Mouse (Mus musculus) limb, embryonic 12.5 days (tissue): ENCODE data around the gene Fads6. TPM values are rescaled to one million over a fixed set of nuclear protein-coding genes. Genes with fewer than 3 reads are reported as not detected.

Experiments used
- ATAC-seq: fragments of 200-750 bp; cut with Nextera tagmentation; 2 replicates; pipeline ENCODE4 v1.8.0; 2017; ENCODE audit warnings: low read depth, moderate TSS enrichment; ENCODE audit not compliant: insufficient number of reproducible peaks, insufficient read depth, low FRiP score, low TSS enrichment
- H3K27ac ChIP-seq: fragments of 300-500 bp; sonication (generic); 2 replicates; pipeline ENCODE4 v1.5.1; 2016; ENCODE audit warnings: mild to moderate bottlenecking, moderate library complexity
- H3K27me3 ChIP-seq: fragments of 300-500 bp; sonication (generic); 2 replicates; pipeline ENCODE4 v1.6.1; 2016; ENCODE audit warnings: mild to moderate bottlenecking, moderate library complexity
- H3K36me3 ChIP-seq: fragments of 300-500 bp; sonication (generic); 2 replicates; pipeline ENCODE4 v1.6.1; 2016; ENCODE audit warnings: mild to moderate bottlenecking, moderate library complexity
- H3K4me1 ChIP-seq: fragments of 300-500 bp; sonication (generic); replicated peaks from 2 replicates; pipeline ENCODE4 v1.6.1; 2016
- H3K4me2 ChIP-seq: fragments of 300-500 bp; sonication (generic); 2 replicates; pipeline ENCODE4 v1.6.1; 2016; ENCODE audit warnings: mild to moderate bottlenecking, moderate library complexity
- H3K4me3 ChIP-seq: fragments of 300-500 bp; sonication (generic); replicated peaks from 2 replicates; pipeline ENCODE4 v1.5.1; 2016; ENCODE audit warnings: mild to moderate bottlenecking
- H3K9ac ChIP-seq: fragments of 300-500 bp; sonication (generic); replicated peaks from 2 replicates; pipeline ENCODE4 v1.6.1; 2016; ENCODE audit warnings: mild to moderate bottlenecking, moderate library complexity
- H3K9me3 ChIP-seq: fragments of 300-500 bp; sonication (generic); 2 replicates; pipeline ENCODE4 v1.6.1; 2016; ENCODE audit warnings: mild to moderate bottlenecking, moderate library complexity
- WGBS: fragments of 180-500 bp; shearing (Covaris S2); methylation state at CpG from one replicate; pipeline ENCODE4 v1.1.7; 2016; 5-methylcytosine and 5-hydroxymethylcytosine counted together
- microRNA-seq: library from miRNA; unstranded; fragments of <30 nt; microRNA quantifications from one replicate; pipeline ENCODE4, GENCODE M21; 2017
- polyA plus RNA-seq: library from polyadenylated mRNA; unstranded; fragments of >200 nt; fragmentation: Nextera tagmentation; extraction: Ambion mirVana; gene quantifications from 2 replicates; pipeline ENCODE4 v1.2.1, GENCODE M21; 2016

The Fads6 gene
- polyA plus RNA-seq, 1 experiment from 2014 or later, result 0.10 TPM

DNA sequence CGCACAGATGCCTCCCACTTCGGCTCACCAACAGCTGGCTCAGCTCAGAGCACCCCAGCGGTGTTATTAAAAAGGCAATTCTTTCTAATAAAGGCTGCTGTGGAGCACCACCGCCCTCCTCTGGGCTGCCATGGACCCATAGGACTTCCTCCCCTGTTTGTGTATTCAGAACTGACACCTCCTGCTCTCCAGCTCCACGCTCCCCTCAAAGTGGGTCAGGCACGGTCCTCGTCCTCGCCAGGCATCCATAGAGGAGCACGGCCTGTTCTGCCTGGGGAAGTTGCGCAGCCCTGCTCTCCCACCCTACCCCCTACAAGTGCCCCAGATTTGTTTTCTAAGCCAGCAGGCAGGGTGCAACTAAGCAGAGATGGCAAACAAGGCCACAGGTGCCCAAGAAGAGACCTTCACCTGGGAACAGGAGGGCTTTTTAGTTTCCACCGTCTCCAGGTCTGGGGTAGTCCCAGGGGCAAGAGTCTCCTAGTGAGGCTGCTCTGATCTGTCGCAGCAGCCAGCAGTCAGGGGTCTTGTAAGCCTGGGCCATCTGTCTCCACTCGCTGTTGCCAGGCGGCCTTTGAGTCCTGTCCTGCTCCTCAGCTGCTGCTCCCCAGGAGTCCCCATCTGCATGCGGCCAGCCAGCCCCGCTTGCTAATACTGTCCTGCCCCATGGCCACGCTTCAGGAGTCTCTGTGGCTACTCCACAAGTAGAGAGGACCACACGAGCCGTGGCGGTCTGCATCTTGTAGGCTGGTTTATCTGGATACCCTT lies 63.8 kb downstream of the Fads6 start:
- 0 out of 2 replicates have a peak overlapping the region, but pooled peaks have one; percentile 1 for H3K9ac ChIP-seq
- 48% methylated on average over 20 of the region's 20 CpGs for WGBS
- H3K27me3 ChIP-seq, result peaks cover 47% of the 10 kb centered on the region
- no peak for ATAC-seq
- no peak overlapping the region for H3K27ac ChIP-seq
- H3K4me3 ChIP-seq, result no peak overlapping the region
- H3K9me3 ChIP-seq, result no peaks in the 10 kb centered on the region
- no peaks in the 10 kb centered on the region for H3K36me3 ChIP-seq
- no peak overlapping the region for H3K4me2 ChIP-seq
- peaks cover 34% of the 10 kb centered on the region for H3K4me1 ChIP-seq

DNA sequence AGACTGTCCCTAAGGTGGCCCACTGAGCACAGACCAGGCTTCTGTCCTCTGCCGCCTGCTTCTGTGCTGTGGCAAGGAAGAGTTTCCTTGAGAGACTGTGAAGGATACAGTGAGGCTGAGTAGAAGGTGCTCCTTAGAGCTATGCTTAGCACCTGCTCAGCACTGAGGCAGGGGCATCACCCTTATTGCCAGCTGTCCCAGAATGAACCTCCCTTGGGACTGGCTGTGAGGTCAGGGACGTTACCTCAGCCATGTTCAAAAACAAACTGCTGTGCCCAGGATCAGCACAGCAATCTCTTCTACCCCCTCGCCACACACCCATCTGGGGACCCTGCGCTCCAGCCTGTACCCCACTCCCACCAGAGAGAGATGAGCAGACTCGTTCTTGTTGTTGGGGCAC lies 64.6 kb downstream of the Fads6 start:
- no peak for ATAC-seq
- WGBS, result 79% methylated on average over 5 of the region's 5 CpGs
- H3K4me2 ChIP-seq, result no peak overlapping the region
- peaks cover 48% of the 10 kb centered on the region for H3K27me3 ChIP-seq
- no peaks in the 10 kb centered on the region for H3K9me3 ChIP-seq
- H3K27ac ChIP-seq, result no peak overlapping the region
- H3K4me3 ChIP-seq, result no peak overlapping the region
- H3K9ac ChIP-seq, result 0 out of 2 replicates have a peak overlapping the region, but pooled peaks have one; percentile 1
- peaks cover 34% of the 10 kb centered on the region for H3K4me1 ChIP-seq
- no peaks in the 10 kb centered on the region for H3K36me3 ChIP-seq

DNA sequence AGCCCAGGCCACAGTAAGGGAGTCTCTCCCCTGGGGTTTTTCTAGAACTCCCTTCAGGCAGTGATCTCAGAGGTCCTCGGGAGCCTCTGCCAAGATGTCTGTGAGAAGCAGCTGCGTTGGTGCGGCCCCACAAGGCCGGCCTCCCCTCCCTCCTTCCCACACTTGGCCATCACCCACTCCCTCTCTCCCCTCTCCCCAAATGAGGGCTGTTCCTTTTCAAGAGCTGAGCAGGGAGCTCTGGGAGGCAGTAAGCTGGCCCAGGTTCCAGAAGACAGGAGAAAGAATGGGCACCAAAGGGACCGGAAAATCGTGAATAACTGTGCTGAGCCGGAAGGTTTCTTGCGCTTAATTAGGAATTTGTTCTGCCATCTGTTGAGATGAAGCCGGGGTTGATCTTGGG lies 65.5 kb downstream of the Fads6 start:
- 56% methylated on average over 9 of the region's 9 CpGs for WGBS
- Histone ChIP-seq H3K4me3 (no peak overlapping the region), H3K9me3 (no peaks in the 10 kb centered on the region), H3K9ac (no peak overlapping the region), H3K27ac (no peak overlapping the region), H3K4me1 (peaks cover 39% of the 10 kb centered on the region), H3K27me3 (peaks cover 54% of the 10 kb centered on the region), H3K4me2 (no peak overlapping the region), H3K36me3 (no peaks in the 10 kb centered on the region)
- no peak for ATAC-seq

DNA sequence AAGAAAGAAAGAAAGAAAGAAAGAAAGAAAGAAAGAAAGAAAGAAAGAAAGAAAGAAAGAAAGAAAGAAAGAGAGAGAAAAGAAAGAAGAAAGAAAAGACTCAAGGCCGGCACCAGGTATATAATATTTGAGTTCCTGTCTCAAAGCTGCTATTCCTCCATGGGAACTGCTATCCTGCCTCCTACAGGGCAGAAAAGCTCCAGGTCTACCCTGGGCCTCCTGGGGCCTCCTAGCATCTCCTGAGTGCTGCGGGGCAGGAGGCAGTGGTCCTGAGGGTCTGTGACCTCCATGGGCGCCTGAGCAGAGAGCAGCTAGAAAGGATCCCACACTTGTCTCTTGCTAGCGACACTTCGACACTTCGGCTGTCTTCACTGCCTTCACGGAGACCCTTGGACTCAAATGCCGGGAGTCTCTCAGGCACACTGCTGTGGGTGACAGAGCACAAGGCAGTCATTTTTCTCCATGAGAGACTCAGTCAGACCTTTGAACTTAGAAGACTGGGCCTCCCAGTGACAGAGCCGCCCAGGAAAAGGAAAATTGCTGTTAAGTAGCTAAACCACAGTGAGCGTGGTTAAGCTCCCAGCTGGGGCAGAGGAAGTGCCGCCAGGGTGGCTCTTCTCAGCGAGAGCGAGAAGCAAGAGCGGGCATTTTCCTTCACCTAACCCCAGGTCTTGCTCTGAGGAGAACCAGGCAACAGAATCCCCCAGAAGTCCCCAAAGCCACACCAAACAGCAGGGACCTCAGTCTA lies 66.1 kb downstream of the Fads6 start:
- Histone ChIP-seq H3K9ac (no peak overlapping the region), H3K4me2 (no peak overlapping the region), H3K27ac (no peak overlapping the region)

More for the DNA sequence above, 66.1 kb downstream of the Fads6 start:
- ATAC-seq, result no peak
- peaks cover 56% of the 10 kb centered on the region for H3K27me3 ChIP-seq
- H3K36me3 ChIP-seq, result no peaks in the 10 kb centered on the region
- H3K4me1 ChIP-seq, result peaks cover 39% of the 10 kb centered on the region
- no peaks in the 10 kb centered on the region for H3K9me3 ChIP-seq
- H3K4me3 ChIP-seq, result no peak overlapping the region
- 45% methylated on average over 14 of the region's 14 CpGs for WGBS

Small RNAs within 50 kb of the gene (microRNA-seq; reads per million reads assigned to microRNA genes)
- not detected for gene Gm25837

Other genes starting within 250 kb of the Fads6 start
- not detected in 2 replicates for gene Cd300ld3, start 249.3 kb downstream of the Fads6 start, polyA plus RNA-seq
- gene Cd300e, start 235.5 kb downstream of the Fads6 start, polyA plus RNA-seq, result not detected in 2 replicates
- gene Rab37, start 206.2 kb downstream of the Fads6 start, polyA plus RNA-seq, result 1.4 and 1.8 TPM in 2 replicates
- 0.26 TPM in 2 replicates for gene Cd300lf, start 163.7 kb downstream of the Fads6 start, polyA plus RNA-seq
- 23.9 and 25.0 TPM in 2 replicates for gene Slc9a3r1, start 134.3 kb downstream of the Fads6 start, polyA plus RNA-seq
- 5.8 and 8.2 TPM in 2 replicates for gene Tmem104, start 110.2 kb downstream of the Fads6 start, polyA plus RNA-seq
- gene Nat9, start 109.8 kb downstream of the Fads6 start, polyA plus RNA-seq, result 17.8 and 23.6 TPM in 2 replicates
- 0.09 and 0.21 TPM in 2 replicates for gene Grin2c, start 30.4 kb downstream of the Fads6 start, polyA plus RNA-seq
- gene Fdxr, start 20.6 kb downstream of the Fads6 start, polyA plus RNA-seq, result 13.2 and 16.1 TPM in 2 replicates
- gene Otop2, start 9.5 kb upstream of the Fads6 start, polyA plus RNA-seq, result 0.56 TPM in 1 of 2 replicates, not detected in the other
- gene Ush1g, start 24.4 kb upstream of the Fads6 start, polyA plus RNA-seq, result not detected in 2 replicates
- not detected in 2 replicates for gene Otop3, start 37.1 kb upstream of the Fads6 start, polyA plus RNA-seq
- gene Hid1, start 70.1 kb upstream of the Fads6 start, polyA plus RNA-seq, result 2.2 and 2.5 TPM in 2 replicates
- 19.7 and 19.9 TPM in 2 replicates for gene Cdr2l, start 84.3 kb upstream of the Fads6 start, polyA plus RNA-seq
- 175 and 182 TPM in 2 replicates for gene Mrpl58, start 106.1 kb upstream of the Fads6 start, polyA plus RNA-seq
- 960 and 975 TPM in 2 replicates for gene Atp5h, start 122.3 kb upstream of the Fads6 start, polyA plus RNA-seq
- 25.3 and 26.5 TPM in 2 replicates for gene Kctd2, start 122.5 kb upstream of the Fads6 start, polyA plus RNA-seq
- gene Trim80, start 142.9 kb upstream of the Fads6 start, polyA plus RNA-seq, result 0.10 TPM in 1 of 2 replicates, not detected in the other
- gene Slc16a5, start 164.8 kb upstream of the Fads6 start, polyA plus RNA-seq, result 0.15 TPM in 1 of 2 replicates, not detected in the other
- gene Armc7, start 178.0 kb upstream of the Fads6 start, polyA plus RNA-seq, result 7.5 and 9.6 TPM in 2 replicates
- gene Nt5c, start 194.2 kb upstream of the Fads6 start, polyA plus RNA-seq, result 66.2 and 78.2 TPM in 2 replicates
- gene Jpt1, start 216.7 kb upstream of the Fads6 start, polyA plus RNA-seq, result 512 and 557 TPM in 2 replicates
- 1,335 and 1,406 TPM in 2 replicates for gene Sumo2, start 238.6 kb upstream of the Fads6 start, polyA plus RNA-seq